Mouse (Mus musculus) heart, postnatal 0 days (tissue): ENCODE results near the gene Tmem216. TPM values are rescaled to one million over a fixed set of nuclear protein-coding genes. Genes with fewer than 3 reads are reported as not detected.

ENCODE experiments used
- ATAC-seq: fragments of 200-750 bp; cut with Nextera tagmentation; 2 replicates; pipeline ENCODE4 v1.8.0; 2017; ENCODE audit warnings: low read depth, moderate number of reproducible peaks, moderate library complexity; ENCODE audit not compliant: insufficient read depth
- DNase-seq: peaks from one replicate; pipeline ENCODE4 v3.0.0-alpha.2; 2016; ENCODE audit warnings: low spot score
- H3K27ac ChIP-seq: fragments of 300-500 bp; sonication (generic); 2 replicates; pipeline ENCODE4 v1.5.1; 2014; ENCODE audit warnings: low read depth, mild to moderate bottlenecking
- H3K27me3 ChIP-seq: fragments of 300-500 bp; sonication (generic); 2 replicates; pipeline ENCODE4 v1.6.1; 2014; ENCODE audit warnings: low read length, mixed read lengths; ENCODE audit not compliant: control insufficient read depth, insufficient read depth
- H3K36me3 ChIP-seq: fragments of 300-500 bp; sonication (generic); replicated peaks from 2 replicates; pipeline ENCODE4 v1.6.1; 2014; ENCODE audit warnings: low read length, mixed read lengths; ENCODE audit not compliant: control insufficient read depth, insufficient read depth
- H3K4me1 ChIP-seq: fragments of 300-500 bp; sonication (generic); 2 replicates; pipeline ENCODE4 v1.6.1; 2014; ENCODE audit warnings: antibody characterized with exemption; ENCODE audit not compliant: control insufficient read depth, insufficient read depth
- H3K4me2 ChIP-seq: fragments of 300-500 bp; sonication (generic); 2 replicates; pipeline ENCODE4 v1.6.1; 2014; ENCODE audit warnings: low read depth, mild to moderate bottlenecking, low read length, moderate library complexity
- H3K4me3 ChIP-seq: fragments of 300-500 bp; sonication (generic); 2 replicates; pipeline ENCODE4 v1.5.1; 2014; ENCODE audit warnings: low read depth, low read length
- H3K9ac ChIP-seq: fragments of 300-500 bp; sonication (generic); replicated peaks from 2 replicates; pipeline ENCODE4 v1.6.1; 2014; ENCODE audit warnings: low read depth, low read length, mixed read lengths
- H3K9me3 ChIP-seq: fragments of 300-500 bp; sonication (generic); replicated peaks from 2 replicates; pipeline ENCODE4 v1.6.1; 2016; ENCODE audit warnings: low read length; ENCODE audit not compliant: control insufficient read depth
- CTCF ChIP-seq: IDR thresholded peaks from 2 replicates; pipeline ENCODE4 v1.5.1; 2016; ENCODE audit warnings: antibody characterized with exemption, control low read depth, low read depth
- EP300 ChIP-seq: IDR thresholded peaks from 2 replicates; pipeline ENCODE4 v1.6.1; 2016; ENCODE audit warnings: antibody characterized with exemption, low read depth
- WGBS: fragments of 180-500 bp; shearing (Covaris S2); extraction: QIAGEN DNeasy Blood & Tissue Kit; methylation state at CpG from one replicate; pipeline ENCODE4 v1.1.7; 2014; 5-methylcytosine and 5-hydroxymethylcytosine counted together
- polyA plus RNA-seq: library from polyadenylated mRNA; unstranded; fragments of >200 nt; fragmentation: Nextera tagmentation; extraction: Ambion mirVana; gene quantifications from 2 replicates; pipeline ENCODE4 v1.2.1, GENCODE M21; 2015
- total RNA-seq: library from RNA; depleted of rRNA; stranded (reverse); fragments of >200 nt; gene quantifications from 2 replicates; pipeline ENCODE4 v1.2.3, GENCODE M21; 2014; ENCODE audit warnings: low replicate concordance

The Tmem216 gene
- total and polyA plus RNA-seq, 2 experiments from 2014 or later = 12.7 to 12.9 TPM

GRCm38 (mm10) chr19:10510759-10511330 lies 45.2 kb downstream of the Tmem216 start:
- Histone ChIP-seq H3K9me3 (no peaks in the 10 kb centered on the region), H3K4me3 (no peak overlapping the region), H3K4me1 (no peaks in the 10 kb centered on the region), H3K4me2 (no peak overlapping the region), H3K36me3 (peaks cover 52% of the 10 kb centered on the region), H3K27me3 (no peaks in the 10 kb centered on the region), H3K27ac (no peak overlapping the region), H3K9ac (no peak overlapping the region)
- 74% methylated on average over 6 of the region's 6 CpGs for WGBS
- ATAC-seq = no peak
- no peak for TF ChIP-seq EP300
- no peak for TF ChIP-seq CTCF
- DNase-seq = no peak

- Histone ChIP-seq H3K27ac (no peak overlapping the region), H3K9ac (no peak overlapping the region), H3K9me3 (no peaks in the 10 kb centered on the region), H3K4me2 (no peak overlapping the region), H3K4me3 (no peak overlapping the region), H3K4me1 (no peaks in the 10 kb centered on the region), H3K36me3 (peaks cover 71% of the 10 kb centered on the region), H3K27me3 (no peaks in the 10 kb centered on the region)
- WGBS = 8% methylated on average over 4 of the region's 4 CpGs
- DNase-seq (peak; percentile 41), ATAC-seq (peak; percentile 64; the same call in 1 of the 2 replicates)
- peak; percentile 85 for TF ChIP-seq CTCF
- TF ChIP-seq EP300 = no peak
These were observed 53.5 kb downstream of the Tmem216 start for GRCm38 (mm10) chr19:10502571-10502970.

GRCm38 (mm10) chr19:10500581-10500980 lies 55.5 kb downstream of the Tmem216 start:
- DNase-seq (no peak), ATAC-seq (no peak)
- Histone ChIP-seq H3K27ac (no peak overlapping the region), H3K9me3 (no peaks in the 10 kb centered on the region), H3K4me1 (no peaks in the 10 kb centered on the region), H3K36me3 (peaks cover 56% of the 10 kb centered on the region), H3K9ac (no peak overlapping the region), H3K27me3 (no peaks in the 10 kb centered on the region), H3K4me3 (no peak overlapping the region), H3K4me2 (no peak overlapping the region)
- TF ChIP-seq CTCF = no peak
- no peak for TF ChIP-seq EP300
- 78% methylated on average over 8 of the region's 8 CpGs for WGBS

GRCm38 (mm10) chr19:10497512-10498160 lies 58.4 kb downstream of the Tmem216 start:
- 55% methylated on average over 8 of the region's 8 CpGs for WGBS
- DNase-seq (no peak), ATAC-seq (no peak)
- Histone ChIP-seq H3K27ac (no peak overlapping the region), H3K4me1 (no peaks in the 10 kb centered on the region), H3K4me3 (no peak overlapping the region), H3K9me3 (no peaks in the 10 kb centered on the region), H3K27me3 (no peaks in the 10 kb centered on the region), H3K9ac (no peak overlapping the region), H3K36me3 (peaks cover 33% of the 10 kb centered on the region), H3K4me2 (no peak overlapping the region)
- TF ChIP-seq CTCF = no peak
- TF ChIP-seq EP300 = no peak

GRCm38 (mm10) chr19:10496976-10497375 lies 59.1 kb downstream of the Tmem216 start:
- ATAC-seq (no peak), DNase-seq (no peak)
- no peaks in the 10 kb centered on the region for H3K4me1 ChIP-seq
- H3K9ac ChIP-seq = no peak overlapping the region
- H3K27ac ChIP-seq = no peak overlapping the region
- no peak for TF ChIP-seq CTCF
- no peak for TF ChIP-seq EP300
- 0 out of 2 replicates have a peak, but pooled peaks cover 4% of the 10 kb centered on the region for H3K27me3 ChIP-seq
- H3K4me3 ChIP-seq = no peak overlapping the region
- no peaks in the 10 kb centered on the region for H3K9me3 ChIP-seq
- peaks cover 31% of the 10 kb centered on the region for H3K36me3 ChIP-seq
- WGBS = 59% methylated on average over 2 of the region's 2 CpGs
- no peak overlapping the region for H3K4me2 ChIP-seq

GRCm38 (mm10) chr19:10495670-10496069 lies 60.4 kb downstream of the Tmem216 start:
- ATAC-seq = no peak
- TF ChIP-seq EP300 = no peak
- TF ChIP-seq CTCF = no peak
- 75% methylated on average over 1 of the region's 1 CpGs for whole genome bisulfite sequencing

More at GRCm38 (mm10) chr19:10495670-10496069, 60.4 kb downstream of the Tmem216 start:
- Histone ChIP-seq H3K27ac (no peak overlapping the region), H3K4me2 (no peak overlapping the region), H3K4me1 (no peaks in the 10 kb centered on the region), H3K4me3 (no peak overlapping the region), H3K9ac (no peak overlapping the region), H3K36me3 (peaks cover 18% of the 10 kb centered on the region; the same call in 1 of the 2 replicates), H3K27me3 (peaks cover 8% of the 10 kb centered on the region; the same call in 1 of the 2 replicates), H3K9me3 (no peaks in the 10 kb centered on the region)
- DNase-seq = no peak
